In genomic region chr17:31040421-31040820, GRCm38 (mm10) we compare ENCODE assay signal across 21 mouse cellular contexts. TPM values are rescaled to one million over a fixed set of nuclear protein-coding genes. Genes with fewer than 3 reads are reported as not detected.
DNase-seq lines count a peak whose midpoint lies in the region; TF ChIP-seq lines count a peak whose summit lies in the region.
"Had no signal": no experiment of that assay in that cellular context is flagged by ENCODE, and none has a peak within 500 bp of the region (broad histone marks: within the 10 kb centered on the region; RNA-seq: fewer than 3 reads in every experiment).

No protein-coding gene starts in this region.

- intact Hi-C loops in heart, postnatal 36 days (cut with DNase I), result no loop called here

- WGBS in macrophage (ENCODE audit: missing documents), result 60% methylated on average over 7 of the region's 7 CpGs

- peak; percentile 92 for DNase-seq in heart, adult 11 months
- no peak for DNase-seq in heart, postnatal 36 days
- peak; percentile 27 for DNase-seq in lung, postnatal 36 days
- no peak for DNase-seq in lung, postnatal 4 days
- no peak for DNase-seq in MEL (ENCODE audit: low read depth, low spot score)
- no peak for DNase-seq in cerebellum, adult 18-20 months
- DNase-seq: adrenal gland, postnatal 36 days; cerebellum, adult 2 months; cerebellum, postnatal 25 days; embryo, embryonic 11 days; kidney, adult 9 months; kidney, postnatal 14 days; liver, embryonic 13.5 days; thymus, adult 18-20 months had no signal

- no peak overlapping the region for H3K4me3 ChIP-seq in MEL (ENCODE audit: control insufficient read depth in 1 of 2, insufficient read depth in 1 of 2, low read depth in 2 of 2, low read length in 2 of 2)
- H3K4me3 ChIP-seq in macrophage (ENCODE audit: inconsistent target), result no peak overlapping the region
- H3K4me3 ChIP-seq: embryonic facial prominence, embryonic 13.5 days; erythroblast, embryonic 14.5 days; forebrain, embryonic 13.5 days; heart, embryonic 10.5 days; hindbrain, embryonic 10.5 days; liver, embryonic 13.5 days had no signal

- H3K9me3 ChIP-seq in MEL (replicated peaks; ENCODE audit: insufficient read depth, low read length), result no peaks in the 10 kb centered on the region
- H3K9me3 ChIP-seq: embryonic facial prominence, embryonic 13.5 days; forebrain, embryonic 13.5 days; heart, embryonic 10.5 days; hindbrain, embryonic 10.5 days; liver, embryonic 13.5 days had no signal

- TF ChIP-seq RAD21 in MEL (IDR thresholded peaks at IDR 0.05; ENCODE audit: low read depth, low read length), result no peak

- peaks cover 19 to 35% of the 10 kb centered on the region in 2 experiments for H3K4me1 ChIP-seq in MEL (ENCODE audit: control insufficient read depth in 1 of 2, insufficient read depth in 2 of 2, low read length in 2 of 2)
- H3K4me1 ChIP-seq: heart, embryonic 10.5 days had no signal

- no peak for TF ChIP-seq CTCF in MEL (IDR thresholded peaks at IDR 0.05 in 2 of 3, conservative IDR thresholded peaks at IDR 0.05 in 1 of 3; ENCODE audit: control insufficient read depth in 1 of 3, insufficient read depth in 1 of 3, low read depth in 2 of 3, low read length in 3 of 3, poor library complexity in 1 of 3, severe bottlenecking in 1 of 3)

- TF ChIP-seq POLR2A in MEL (IDR thresholded peaks at IDR 0.05; ENCODE audit: control insufficient read depth in 1 of 2, insufficient read depth in 1 of 2, low read depth in 1 of 2, low read length in 2 of 2, poor library complexity in 1 of 2), result no peak

- H3K9ac ChIP-seq in MEL (ENCODE audit: control insufficient read depth, low read depth, low read length, poor library complexity, severe bottlenecking), result no peak overlapping the region
- H3K9ac ChIP-seq: embryonic facial prominence, embryonic 13.5 days; forebrain, embryonic 13.5 days; liver, embryonic 13.5 days had no signal

- H3K36me3 ChIP-seq in MEL (ENCODE audit: control insufficient read depth in 1 of 2, insufficient read depth in 2 of 2, low read length in 2 of 2) (peaks cover 0 to 30% of the 10 kb centered on the region in 2 experiments; a peak in 2 of 4 replicates), macrophage (ENCODE audit: inconsistent target) (no peaks in the 10 kb centered on the region)
- H3K36me3 ChIP-seq: embryonic facial prominence, embryonic 13.5 days; G1E; heart, embryonic 10.5 days; hindbrain, embryonic 10.5 days; liver, embryonic 13.5 days had no signal

- H3K79me2 ChIP-seq in MEL (ENCODE audit: control insufficient read depth, insufficient read depth, low read length, poor library complexity) (no peaks in the 10 kb centered on the region), macrophage (ENCODE audit: inconsistent target) (no peaks in the 10 kb centered on the region)

- no peak for TF ChIP-seq EP300 in MEL (IDR thresholded peaks at IDR 0.05; ENCODE audit: low read depth in 1 of 2, low read length in 2 of 2)

- no peaks in the 10 kb centered on the region for H3K27me3 ChIP-seq in MEL (ENCODE audit: control insufficient read depth in 1 of 2, insufficient read depth in 2 of 2, low read length in 2 of 2)
- H3K27me3 ChIP-seq: embryonic facial prominence, embryonic 13.5 days; forebrain, embryonic 13.5 days; liver, embryonic 13.5 days had no signal

- H3K27ac ChIP-seq in MEL (ENCODE audit: control insufficient read depth, low read depth, low read length) (peak overlapping the region; percentile 76), macrophage (peak overlapping the region; percentile 99)
- H3K27ac ChIP-seq: embryonic facial prominence, embryonic 13.5 days; forebrain, embryonic 13.5 days; heart, embryonic 10.5 days; hindbrain, embryonic 10.5 days; liver, embryonic 13.5 days had no signal

TF ChIP-seq in MEL, 35 proteins besides CTCF, POLR2A, EP300 and RAD21:
- peak; percentile 44; the same call in 1 of the 2 replicates for TF ChIP-seq USF1 (IDR thresholded peaks at IDR 0.05; ENCODE audit: low read depth, low read length)
- TF ChIP-seq ZNF384 (IDR thresholded peaks at IDR 0.05; ENCODE audit: low read depth, low read length), result 0 out of 2 replicates have a peak, but pooled peaks have one; percentile 7
- TF ChIP-seq ETS1 (IDR thresholded peaks at IDR 0.05; ENCODE audit: low read depth, low read length), result no peak

RNA-seq across cellular contexts. Expression of gene Abcg1, which starts 17.1 kb away (rescaled TPM):
- total RNA-seq in heart, postnatal 36 days (2021), result 1 to 10 TPM; 5.1 to 8.5 TPM
- 10.4 and 11.6 TPM in 2 replicates for total RNA-seq in MEL (2012; rRNA removed)
- polyA plus RNA-seq in MEL (2012; ENCODE audit: insufficient read depth in 1 of 2, insufficient read length in 2 of 2, low read depth in 1 of 2, low replicate concordance in 2 of 2, missing spikeins in 1 of 2), result 10 to 100 TPM in 1 of 2 experiments, not detected in 1; 18.0 TPM
- 100 to 1,000 TPM in 22 of 26 experiments, 10 to 100 TPM in 4; 45.0 to 348 (median 216) TPM for total RNA-seq in macrophage (2018; cell fraction: chromatin; rRNA removed)
- total RNA-seq in macrophage (2018; cell fraction: cytosol; rRNA removed), result 100 to 1,000 TPM; 113 to 311 (median 211) TPM
- 100 to 1,000 TPM in 19 of 26 experiments, 10 to 100 TPM in 7; 53.9 to 293 (median 194) TPM for total RNA-seq in macrophage (2018; cell fraction: nucleus; rRNA removed)
- 23.2 to 132 TPM (median 107 TPM) in 3 replicates for polyA plus RNA-seq in macrophage (2018)
- polyA plus RNA-seq: G1E had no signal

Comparison
In these comparisons a context has a peak if more than half of its experiments do, and no peak if none do; other contexts are left out.
1. DNase-seq: peak in heart, adult 11 months (single experiment) and lung, postnatal 36 days (single experiment); none in heart, postnatal 36 days (0 of 2), lung, postnatal 4 days (0 of 2), MEL (single experiment) and cerebellum, adult 18-20 months (0 of 2).